Mouse (Mus musculus) left cerebral cortex, adult 6 months (tissue): ENCODE data around the gene Defb5. TPM values are rescaled to one million over a fixed set of nuclear protein-coding genes. Genes with fewer than 3 reads are reported as not detected.

Experiments
- long read RNA-seq, 2 experiments: library from polyadenylated mRNA; unstranded; transcript quantifications; one replicate each; pipeline ENCODE4 v2.0.0; 2019 to 2020
- polyA plus RNA-seq: library from polyadenylated mRNA; unstranded; fragments of <200 nt; fragmentation: Nextera tagmentation; gene quantifications from 2 replicates; pipeline ENCODE4 v1.2.3, GENCODE M21; 2021

The Defb5 gene
- not detected in 2 replicates for polyA plus RNA-seq
- long read RNA-seq, experiment 1 = 0 reads
- long read RNA-seq, experiment 2 = 0 reads

DNA sequence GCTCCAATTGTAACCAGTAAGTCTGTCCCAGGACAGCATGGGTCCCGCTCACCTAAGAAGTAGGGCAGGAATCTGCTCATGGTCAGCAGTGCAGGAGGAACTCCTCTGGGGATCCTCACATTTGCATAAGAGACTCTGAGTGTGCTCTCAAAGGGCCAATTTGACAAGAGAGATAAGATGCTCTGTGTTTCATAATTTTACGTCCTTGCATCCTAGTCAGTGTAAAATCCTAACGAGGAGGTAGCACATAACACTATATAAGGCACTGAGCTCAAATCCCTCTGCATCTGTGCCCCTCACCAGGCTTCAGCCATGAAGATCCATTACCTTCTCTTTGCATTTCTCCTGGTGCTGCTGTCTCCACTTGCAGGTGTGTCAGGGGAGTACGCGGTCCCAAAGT lies at the start of gene Defb5:
Gene Defb5 (plus strand): TSS at position 301 of the 400 bp plus-strand sequence.

DNA sequence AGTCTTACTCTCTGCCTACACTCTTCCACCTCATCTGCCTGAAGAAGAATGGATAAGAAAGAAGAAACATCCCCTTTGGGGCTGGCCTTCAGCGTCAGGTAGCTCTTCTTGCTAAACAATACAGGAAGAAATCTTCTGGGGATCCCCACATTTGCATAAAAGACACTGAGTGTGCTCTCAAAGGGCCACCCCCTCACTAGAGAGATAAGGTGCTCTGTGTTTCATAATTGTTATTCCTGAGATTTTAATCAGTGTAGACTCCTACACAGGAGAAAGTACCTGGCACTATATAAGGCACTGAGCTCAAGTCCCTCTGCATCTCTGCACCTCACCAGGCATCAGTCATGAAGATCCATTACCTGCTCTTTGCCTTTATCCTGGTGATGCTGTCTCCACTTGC lies 22.2 kb upstream of the Defb5 start, which contains the start of gene Defb6:
Gene Defb6 (plus strand): TSS at position 318 of the 400 bp plus-strand sequence.

DNA sequence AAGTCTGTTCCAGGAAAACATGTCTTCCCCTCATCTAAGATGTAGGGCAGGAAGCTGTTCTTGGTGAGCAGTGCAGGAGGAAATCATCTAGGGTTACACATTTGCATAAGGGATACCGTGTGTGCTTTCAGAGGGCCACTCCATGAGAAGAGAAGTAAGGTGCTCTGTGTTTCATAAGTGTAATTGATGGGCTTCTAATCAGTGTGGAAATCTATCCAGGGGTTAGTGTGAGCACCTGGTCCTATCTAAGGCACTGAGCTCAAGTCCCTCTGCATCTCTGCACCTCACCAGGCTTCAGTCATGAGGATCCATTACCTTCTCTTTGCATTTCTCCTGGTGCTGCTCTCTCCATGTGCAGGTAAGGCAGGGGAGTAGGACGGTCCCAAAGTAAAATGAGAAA lies 7.8 kb upstream of the Defb5 start, which contains the start of gene Defb46:
Gene Defb46 (plus strand): TSS at position 301 of the 400 bp plus-strand sequence.

DNA sequence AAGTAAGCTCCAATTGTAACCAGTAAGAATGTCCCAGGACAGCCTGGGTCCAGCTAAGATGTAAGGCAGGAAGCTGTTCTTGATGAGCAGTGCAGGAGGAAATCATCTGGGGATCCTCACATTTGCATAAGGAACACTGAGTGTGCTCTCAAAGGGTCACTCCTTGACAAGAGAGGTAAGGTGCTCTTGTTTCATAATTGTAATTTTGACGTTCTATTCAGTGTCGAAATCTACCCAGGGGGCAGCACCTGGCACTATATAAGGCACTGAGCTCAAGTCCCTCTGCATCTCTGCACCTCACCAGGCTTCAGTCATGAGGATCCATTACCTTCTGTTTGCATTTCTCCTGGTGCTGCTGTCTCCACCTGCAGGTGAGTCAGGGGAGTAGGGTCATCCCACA lies 45.7 kb downstream of the Defb5 start, which contains the start of gene Defb3:
Gene Defb3 (plus strand): TSS at position 301 of the 400 bp plus-strand sequence.

Other genes with a start within 250 kb of the Defb5 start
- not detected in 2 replicates for gene Defb38, start 221.0 kb upstream of the Defb5 start, polyA plus RNA-seq
- not detected in 2 replicates for gene Defb39, start 182.8 kb upstream of the Defb5 start, polyA plus RNA-seq
- gene Defb12, start 132.7 kb upstream of the Defb5 start, polyA plus RNA-seq = not detected in 2 replicates
- not detected in 2 replicates for gene Defb34, start 123.8 kb upstream of the Defb5 start, polyA plus RNA-seq
- not detected in 2 replicates for gene Gm45826, start 106.8 kb upstream of the Defb5 start, polyA plus RNA-seq
- not detected in 2 replicates for gene Defb14, start 53.2 kb upstream of the Defb5 start, polyA plus RNA-seq
- not detected in 2 replicates for gene Defb4, start 48.9 kb upstream of the Defb5 start, polyA plus RNA-seq
- not detected in 2 replicates for gene Defb6, start 22.1 kb upstream of the Defb5 start, polyA plus RNA-seq
- gene Defb46, start 7.7 kb upstream of the Defb5 start, polyA plus RNA-seq = not detected in 2 replicates
- gene Defb3, start 45.8 kb downstream of the Defb5 start, polyA plus RNA-seq = not detected in 2 replicates
- gene Defb8, start 200.0 kb downstream of the Defb5 start, polyA plus RNA-seq = not detected in 2 replicates
- not detected in 2 replicates for gene Defb7, start 247.5 kb downstream of the Defb5 start, polyA plus RNA-seq